Mouse (Mus musculus): ENCODE data around the gene Cers6. TPM values are rescaled to one million over a fixed set of nuclear protein-coding genes. Genes with fewer than 3 reads are reported as not detected.

The Cers6 gene
- polyA plus RNA-seq, 1 experiment from 2014 or later, result 21.5 TPM

DNA sequence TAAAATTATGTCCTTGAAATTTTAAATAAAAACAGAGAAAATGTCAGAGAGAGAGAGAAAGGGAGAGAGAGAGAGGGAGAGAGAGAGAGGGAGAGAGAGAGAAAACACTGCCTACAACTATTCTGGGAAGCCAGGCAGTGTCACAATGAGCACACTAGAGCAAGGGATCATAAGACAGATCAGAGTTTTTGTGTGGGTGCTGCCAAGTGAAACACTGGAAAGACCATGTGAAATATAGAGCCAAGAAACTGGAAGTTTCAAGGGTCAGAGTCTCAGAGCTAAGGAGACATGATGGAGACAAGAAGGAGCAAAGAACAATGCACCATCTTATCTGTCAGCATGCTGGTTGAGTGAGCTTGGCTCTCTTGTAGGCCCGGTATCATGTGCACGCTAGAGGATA, 236.3 kb downstream of the Cers6 start:
- ATAC-seq, result no peak
- H3K9me3 ChIP-seq (ENCODE audit: control insufficient read depth), result no peaks in the 10 kb centered on the region
- 67% methylated on average over 2 of the region's 2 CpGs for WGBS
- H3K36me3 ChIP-seq (ENCODE audit: control insufficient read depth, insufficient read depth), result 0 out of 2 replicates have a peak, but pooled peaks cover 4% of the 10 kb centered on the region
- no peak overlapping the region for H3K4me3 ChIP-seq (ENCODE audit: low read depth, low read length)
- no peaks in the 10 kb centered on the region for H3K4me1 ChIP-seq (replicated peaks; ENCODE audit: control insufficient read depth, insufficient read depth, low read length)
- H3K4me2 ChIP-seq (replicated peaks; ENCODE audit: low read depth), result no peak overlapping the region
- no peak overlapping the region for H3K9ac ChIP-seq (ENCODE audit: low read depth, low read length)
- H3K27me3 ChIP-seq (replicated peaks; ENCODE audit: control insufficient read depth, insufficient read depth, low read length), result no peaks in the 10 kb centered on the region
- no peak overlapping the region for H3K27ac ChIP-seq (ENCODE audit: low read depth, low read length)
- TF ChIP-seq CTCF (IDR thresholded peaks at IDR 0.05; ENCODE audit: low read depth), result no peak

DNA sequence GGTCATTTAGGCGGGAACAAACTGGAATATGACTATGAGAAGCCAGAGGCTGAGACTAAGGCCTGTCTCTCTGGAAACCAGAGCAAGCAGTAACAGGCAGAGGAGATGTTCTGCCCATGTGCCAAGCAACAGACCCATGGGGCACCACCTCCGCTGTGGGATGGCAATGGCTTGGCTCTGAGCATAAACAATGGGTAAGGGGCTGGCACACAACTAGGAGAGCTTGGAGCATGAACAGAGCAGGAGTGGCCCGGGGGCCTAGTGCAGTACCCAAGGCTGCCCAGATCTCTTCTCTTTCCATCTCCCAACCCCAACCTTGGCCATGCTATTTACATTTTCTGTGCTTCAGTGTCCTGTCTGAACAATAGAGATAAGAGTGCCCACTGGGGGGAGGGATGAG, 237.5 kb downstream of the Cers6 start:
- H3K27ac ChIP-seq (ENCODE audit: low read depth, low read length), result no peak overlapping the region

DNA sequence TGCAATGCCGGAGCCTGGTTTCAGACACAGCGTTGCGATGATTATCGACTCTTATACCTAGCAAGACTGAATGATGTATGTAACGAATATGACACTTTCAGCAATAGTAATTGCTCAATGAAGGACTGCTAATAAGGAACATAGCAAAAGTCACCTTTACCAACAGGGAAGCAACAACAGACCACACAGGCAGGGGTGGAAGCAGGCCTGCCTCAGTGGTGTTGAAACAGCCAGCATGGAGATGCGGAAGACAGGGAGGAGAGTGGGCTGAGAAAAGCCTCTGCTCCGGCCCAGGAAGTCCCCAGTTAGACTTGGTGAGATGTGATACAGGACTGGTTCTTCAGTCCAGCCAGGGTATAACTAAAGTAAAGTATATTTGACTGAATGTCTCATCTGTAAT, 237.9 kb downstream of the Cers6 start:
- Histone ChIP-seq H3K27me3 (replicated peaks; ENCODE audit: control insufficient read depth, insufficient read depth, low read length) (no peaks in the 10 kb centered on the region), H3K4me1 (replicated peaks; ENCODE audit: control insufficient read depth, insufficient read depth, low read length) (no peaks in the 10 kb centered on the region), H3K4me3 (ENCODE audit: low read depth, low read length) (no peak overlapping the region), H3K36me3 (ENCODE audit: control insufficient read depth, insufficient read depth) (0 out of 2 replicates have a peak, but pooled peaks cover 8% of the 10 kb centered on the region), H3K9me3 (ENCODE audit: control insufficient read depth) (no peaks in the 10 kb centered on the region), H3K27ac (ENCODE audit: low read depth, low read length) (no peak overlapping the region), H3K9ac (ENCODE audit: low read depth, low read length) (no peak overlapping the region), H3K4me2 (replicated peaks; ENCODE audit: low read depth) (no peak overlapping the region)
- ATAC-seq, result no peak
- TF ChIP-seq CTCF (IDR thresholded peaks at IDR 0.05; ENCODE audit: low read depth), result no peak
- WGBS, result 97% methylated on average over 7 of the region's 7 CpGs

More for the DNA sequence above, 237.5 kb downstream of the Cers6 start:
- Histone ChIP-seq H3K4me1 (replicated peaks; ENCODE audit: control insufficient read depth, insufficient read depth, low read length) (no peaks in the 10 kb centered on the region), H3K36me3 (ENCODE audit: control insufficient read depth, insufficient read depth) (0 out of 2 replicates have a peak, but pooled peaks cover 7% of the 10 kb centered on the region), H3K9me3 (ENCODE audit: control insufficient read depth) (no peaks in the 10 kb centered on the region), H3K9ac (ENCODE audit: low read depth, low read length) (no peak overlapping the region), H3K4me2 (replicated peaks; ENCODE audit: low read depth) (no peak overlapping the region), H3K27me3 (replicated peaks; ENCODE audit: control insufficient read depth, insufficient read depth, low read length) (no peaks in the 10 kb centered on the region), H3K4me3 (ENCODE audit: low read depth, low read length) (no peak overlapping the region)
- ATAC-seq, result no peak
- TF ChIP-seq CTCF (IDR thresholded peaks at IDR 0.05; ENCODE audit: low read depth), result no peak
- WGBS, result 93% methylated on average over 3 of the region's 3 CpGs

DNA sequence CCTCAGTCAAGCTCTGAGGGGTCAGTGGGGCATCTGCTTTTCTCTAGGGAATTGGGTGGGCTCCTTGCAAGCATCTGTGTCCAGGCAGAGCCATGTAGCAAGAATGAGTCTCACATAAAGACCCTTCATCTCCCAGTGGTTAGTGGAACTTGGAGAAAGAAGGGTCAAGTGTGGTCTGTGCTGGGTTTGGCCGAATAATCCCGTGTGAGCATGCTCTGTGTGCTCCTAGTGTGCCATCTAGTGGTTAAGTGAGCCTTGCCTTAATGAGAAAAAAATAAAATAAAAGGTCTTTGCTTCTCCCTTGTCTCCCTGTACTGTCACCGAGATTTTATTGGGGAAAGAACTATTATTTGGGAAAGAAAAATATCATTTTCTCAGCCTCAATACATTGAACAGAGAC, 239.5 kb downstream of the Cers6 start:
- 19% methylated on average over 3 of the region's 3 CpGs for WGBS
- H3K9me3 ChIP-seq (ENCODE audit: control insufficient read depth), result no peaks in the 10 kb centered on the region
- H3K27ac ChIP-seq (ENCODE audit: low read depth, low read length), result no peak overlapping the region
- no peak overlapping the region for H3K9ac ChIP-seq (ENCODE audit: low read depth, low read length)
- H3K4me1 ChIP-seq (replicated peaks; ENCODE audit: control insufficient read depth, insufficient read depth, low read length), result no peaks in the 10 kb centered on the region
- H3K4me2 ChIP-seq (replicated peaks; ENCODE audit: low read depth), result no peak overlapping the region
- H3K36me3 ChIP-seq (ENCODE audit: control insufficient read depth, insufficient read depth), result peaks cover 8% of the 10 kb centered on the region; the same call in 1 of the 2 replicates
- H3K4me3 ChIP-seq (ENCODE audit: low read depth, low read length), result no peak overlapping the region
- peak; percentile 93 for TF ChIP-seq CTCF (IDR thresholded peaks at IDR 0.05; ENCODE audit: low read depth)
- no peak for ATAC-seq
- no peaks in the 10 kb centered on the region for H3K27me3 ChIP-seq (replicated peaks; ENCODE audit: control insufficient read depth, insufficient read depth, low read length)

DNA sequence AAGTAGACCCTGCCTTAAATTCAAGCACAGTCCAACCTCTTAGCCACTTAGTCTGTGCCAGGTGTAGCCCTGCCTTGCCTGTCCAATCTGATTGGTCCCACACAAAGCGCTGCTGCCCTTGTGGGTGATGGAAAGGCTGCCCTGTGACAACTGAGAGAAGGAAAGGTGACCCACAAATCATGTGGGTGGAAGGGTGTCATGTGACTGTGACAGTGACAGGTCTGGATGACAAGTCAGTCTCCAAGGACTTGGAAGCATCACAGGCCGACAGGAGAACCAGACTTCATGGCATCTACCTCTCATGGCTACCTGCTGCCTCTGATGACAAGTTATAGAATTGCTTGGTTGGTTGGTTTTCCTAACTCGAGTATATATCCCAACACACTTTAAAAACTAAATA, 242.3 kb downstream of the Cers6 start:
- no peak for ATAC-seq
- H3K4me3 ChIP-seq (ENCODE audit: low read depth, low read length), result no peak overlapping the region
- H3K4me1 ChIP-seq (replicated peaks; ENCODE audit: control insufficient read depth, insufficient read depth, low read length), result no peaks in the 10 kb centered on the region
- no peak overlapping the region for H3K9ac ChIP-seq (ENCODE audit: low read depth, low read length)
- no peak for TF ChIP-seq CTCF (IDR thresholded peaks at IDR 0.05; ENCODE audit: low read depth)
- 89% methylated on average over 3 of the region's 3 CpGs for WGBS
- H3K36me3 ChIP-seq (ENCODE audit: control insufficient read depth, insufficient read depth), result peaks cover 7% of the 10 kb centered on the region
- H3K4me2 ChIP-seq (replicated peaks; ENCODE audit: low read depth), result no peak overlapping the region
- no peak overlapping the region for H3K27ac ChIP-seq (ENCODE audit: low read depth, low read length)
- no peaks in the 10 kb centered on the region for H3K9me3 ChIP-seq (ENCODE audit: control insufficient read depth)
- H3K27me3 ChIP-seq (replicated peaks; ENCODE audit: control insufficient read depth, insufficient read depth, low read length), result no peaks in the 10 kb centered on the region

DNA sequence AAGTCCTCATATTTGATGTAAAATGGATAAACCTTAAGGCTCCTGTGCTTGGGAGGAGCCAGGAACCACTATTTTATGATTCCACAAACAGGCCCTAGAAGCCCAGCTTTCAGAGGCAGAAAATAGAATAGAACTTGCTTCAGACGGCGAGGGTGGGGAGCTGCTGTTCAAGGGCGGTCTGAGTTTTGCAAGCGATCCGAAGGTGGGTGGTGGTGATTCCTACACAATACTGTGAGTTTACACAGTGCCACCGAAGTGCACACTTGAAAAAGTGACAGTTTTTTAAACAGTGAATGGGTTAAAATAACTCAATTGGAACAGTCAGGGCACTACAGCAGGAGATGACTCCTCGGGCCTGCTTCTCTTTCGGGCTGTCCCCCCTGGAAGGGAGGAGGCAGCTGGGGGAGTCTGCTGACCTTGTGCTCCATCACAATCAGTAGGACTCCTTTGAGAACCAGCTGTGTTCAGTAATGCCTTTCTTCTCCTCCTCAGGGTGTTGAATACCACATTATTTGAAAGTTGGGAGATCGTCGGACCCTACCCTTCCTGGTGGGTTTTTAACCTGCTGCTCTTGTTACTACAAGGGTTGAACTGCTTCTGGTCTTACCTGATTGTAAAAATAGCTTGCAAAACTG, 243.4 kb downstream of the Cers6 start:
- TF ChIP-seq CTCF (IDR thresholded peaks at IDR 0.05; ENCODE audit: low read depth), result no peak
- Histone ChIP-seq H3K36me3 (ENCODE audit: control insufficient read depth, insufficient read depth) (peaks cover 7% of the 10 kb centered on the region), H3K4me3 (ENCODE audit: low read depth, low read length) (no peak overlapping the region), H3K27ac (ENCODE audit: low read depth, low read length) (no peak overlapping the region), H3K4me2 (replicated peaks; ENCODE audit: low read depth) (no peak overlapping the region), H3K4me1 (replicated peaks; ENCODE audit: control insufficient read depth, insufficient read depth, low read length) (no peaks in the 10 kb centered on the region), H3K9me3 (ENCODE audit: control insufficient read depth) (no peaks in the 10 kb centered on the region), H3K27me3 (replicated peaks; ENCODE audit: control insufficient read depth, insufficient read depth, low read length) (no peaks in the 10 kb centered on the region), H3K9ac (ENCODE audit: low read depth, low read length) (no peak overlapping the region)
- WGBS, result 65% methylated on average over 10 of the region's 10 CpGs
- no peak for ATAC-seq
